Mouse (Mus musculus): Measurements from ENCODE around the gene Limk1.

Gene Limk1

DNA sequence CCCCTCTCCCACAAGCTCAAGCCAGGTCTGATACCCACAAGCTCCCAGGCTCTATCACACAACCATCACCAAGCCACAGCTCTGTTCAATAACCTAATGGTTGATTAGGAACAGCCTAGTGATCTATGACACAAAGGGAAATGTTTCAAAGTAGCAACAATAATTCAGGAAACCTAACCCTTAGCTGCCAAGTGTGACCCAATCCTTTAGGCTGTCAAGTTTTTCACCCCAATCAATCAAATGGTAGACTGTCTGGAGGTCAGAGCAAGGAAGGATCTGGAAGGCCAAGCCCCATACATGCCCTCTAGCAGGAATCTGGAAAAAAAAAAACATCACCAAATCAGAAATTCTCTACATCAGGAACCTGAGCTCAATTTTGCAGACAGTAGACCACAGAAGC lies 57.6 kb downstream of the Limk1 start:
- DNase-seq (ENCODE audit: low read depth, low spot score): no peak

DNA sequence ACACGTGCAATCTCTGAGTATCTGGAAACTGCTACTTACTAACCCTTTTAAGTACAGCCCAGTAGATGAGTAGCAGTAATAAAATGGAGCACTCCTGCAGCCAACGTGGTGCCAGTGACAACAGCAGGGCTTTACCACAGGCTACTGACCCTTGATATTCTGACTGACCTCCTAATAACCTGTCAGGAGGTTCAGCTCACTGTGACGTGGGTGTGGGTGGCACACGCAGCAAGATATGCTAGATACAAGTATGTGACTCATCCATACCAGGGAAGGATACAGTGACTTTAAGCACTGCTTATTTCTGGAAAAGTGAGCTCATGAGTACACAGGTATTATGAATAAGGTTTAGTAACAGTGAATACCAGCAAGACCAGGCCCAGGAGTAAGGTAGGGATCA lies 58.9 kb downstream of the Limk1 start:
- no peak for DNase-seq (ENCODE audit: low read depth, low spot score)

DNA sequence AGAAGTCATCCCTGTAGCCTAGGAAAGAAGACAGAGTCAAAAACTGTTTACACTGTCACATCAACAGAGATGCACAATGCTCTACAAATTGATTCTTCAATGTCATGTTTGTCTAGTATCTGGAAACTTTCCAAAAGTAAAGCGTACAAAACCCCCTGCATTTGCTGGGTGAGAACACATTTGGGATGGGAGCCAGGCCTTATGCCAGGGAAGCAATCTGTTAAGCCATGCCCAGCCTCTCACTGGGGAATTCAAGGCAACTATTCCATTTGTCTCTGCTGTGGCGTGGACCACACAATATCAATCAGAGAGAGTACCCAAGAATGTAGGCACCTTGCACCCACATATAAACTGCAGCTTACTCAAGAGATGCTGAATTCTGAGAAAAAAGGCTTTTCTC lies 66.3 kb downstream of the Limk1 start:
- no peak for DNase-seq (ENCODE audit: low read depth, low spot score)

DNA sequence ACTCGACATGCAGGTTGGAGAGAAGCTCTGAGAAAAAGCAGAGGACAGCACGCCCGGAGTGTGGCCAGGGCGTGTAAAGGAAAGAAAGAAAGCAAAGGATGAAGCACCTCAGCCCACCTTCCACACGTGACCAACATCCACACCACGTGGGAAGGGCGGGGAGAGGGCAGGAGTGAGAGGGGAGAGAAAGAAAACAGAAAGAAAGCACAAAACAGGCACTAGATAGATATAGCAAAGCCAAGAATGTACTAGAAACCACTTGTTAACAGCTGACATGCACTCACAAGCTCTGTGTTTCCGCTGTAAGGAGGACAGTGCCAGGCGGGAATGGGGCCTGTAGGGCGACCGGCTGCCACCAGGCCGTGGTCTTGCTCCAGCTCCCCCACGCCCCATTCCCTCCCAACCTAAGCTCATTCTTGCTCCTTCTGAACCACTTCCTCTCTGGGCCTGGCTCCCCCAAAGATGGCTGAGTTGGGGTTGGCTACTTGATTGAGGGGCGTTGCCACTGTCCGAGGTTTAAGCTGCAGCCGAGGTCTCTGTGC lies 67.2 kb downstream of the Limk1 start:
- DNase-seq (ENCODE audit: low read depth, low spot score): no peak

DNA sequence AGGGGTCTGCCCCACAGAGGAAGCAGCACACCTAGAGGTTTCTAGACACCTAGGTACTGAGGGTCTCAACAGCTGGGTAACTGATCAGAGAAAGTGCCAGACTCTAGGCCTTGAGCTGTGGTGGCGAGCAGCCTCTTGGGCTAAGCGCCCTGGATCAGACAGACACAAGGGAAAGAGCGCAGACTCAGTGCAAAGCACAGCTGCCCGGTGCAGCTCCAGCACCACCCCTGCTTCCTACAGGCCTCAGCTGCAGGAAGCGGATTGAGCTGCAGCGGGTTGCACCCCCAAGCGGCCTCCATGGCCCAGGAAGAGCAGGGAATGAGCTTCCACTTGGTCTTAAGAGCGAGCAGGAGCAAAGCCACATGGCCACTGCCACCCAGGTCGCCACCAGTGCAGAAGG lies 67.9 kb downstream of the Limk1 start:
- DNase-seq (ENCODE audit: low read depth, low spot score): no peak

DNA sequence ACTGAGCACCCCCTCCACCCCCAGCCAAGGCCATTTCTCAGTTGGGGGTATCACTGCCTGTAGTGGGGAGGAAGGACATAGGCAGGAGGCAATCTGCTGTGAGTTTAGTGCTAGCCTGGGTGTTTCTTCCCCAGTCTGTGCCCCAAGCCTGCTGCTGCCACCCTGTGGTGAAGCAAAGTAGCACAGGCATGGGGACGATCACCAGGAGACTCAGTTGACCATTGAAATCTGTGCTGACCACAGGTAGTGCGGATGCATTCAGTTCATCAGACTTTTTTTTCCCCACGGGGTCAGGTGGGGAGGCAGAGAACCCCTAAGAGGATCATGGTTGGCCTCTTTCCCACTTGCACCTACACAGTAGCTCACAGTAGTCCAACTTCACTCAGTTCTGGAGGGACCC lies 71.3 kb downstream of the Limk1 start:
- no peak for DNase-seq (ENCODE audit: low read depth, low spot score)

DNA sequence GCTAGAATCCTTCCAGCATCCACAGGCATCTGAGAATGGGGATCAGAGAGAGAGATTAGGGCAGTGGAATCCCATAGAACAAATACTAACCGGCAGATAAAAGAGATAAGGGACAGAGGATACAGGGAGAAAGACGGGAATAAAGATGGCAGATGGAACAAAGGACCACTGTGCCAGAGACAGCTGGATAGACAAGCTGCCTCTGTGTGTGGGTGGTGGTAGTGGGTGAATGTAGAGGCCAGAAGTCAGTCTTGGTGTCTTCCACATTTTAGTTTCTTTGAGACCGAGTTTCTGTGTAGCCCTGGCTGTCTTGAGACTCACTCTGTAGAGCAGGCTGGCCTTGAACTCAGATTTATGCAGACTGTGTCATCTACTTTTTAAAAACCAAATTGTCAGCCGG lies 72.6 kb downstream of the Limk1 start:
- no peak for DNase-seq (ENCODE audit: low read depth, low spot score)

DNA sequence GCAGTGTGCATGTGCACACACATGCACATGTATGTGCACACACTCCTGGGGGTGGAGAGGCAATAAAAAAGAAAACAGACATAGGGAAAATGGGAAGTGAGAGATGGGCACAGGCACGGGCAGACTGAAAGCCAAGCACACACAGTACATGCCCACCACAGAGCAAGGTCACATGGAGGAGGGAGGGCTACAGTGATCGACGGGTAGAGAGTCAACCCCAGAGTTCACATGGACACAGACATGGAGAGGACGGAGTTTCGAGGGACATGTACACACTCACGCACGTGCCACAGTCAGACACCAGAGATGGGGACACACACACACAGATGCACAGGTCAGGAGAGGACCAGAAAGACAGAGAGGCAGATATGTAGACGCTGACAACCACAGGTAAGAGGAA lies 73.0 kb downstream of the Limk1 start:
- no peak for DNase-seq (ENCODE audit: low read depth, low spot score)

DNA sequence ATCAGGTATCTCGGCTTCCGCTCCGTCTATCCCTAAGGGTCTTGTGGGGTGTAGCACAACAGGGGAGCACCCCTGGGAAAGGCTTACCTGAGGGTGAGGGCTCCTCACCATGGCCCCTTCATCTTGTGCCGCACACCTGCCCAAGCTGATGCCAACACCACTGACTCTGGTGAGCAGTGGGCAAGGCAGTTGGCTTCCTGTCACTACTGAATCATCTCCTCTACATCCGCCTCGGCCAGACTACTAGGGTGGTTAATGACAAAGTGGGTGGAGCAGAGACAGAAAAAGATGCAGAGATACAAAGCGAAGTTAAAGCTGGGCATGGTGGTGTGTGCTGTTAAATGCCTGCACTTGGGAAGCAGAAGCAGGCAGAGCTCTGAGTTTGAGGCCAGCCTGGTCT lies 73.6 kb downstream of the Limk1 start, which contains the start of gene Lat2:
Lat2 (minus strand) TSS at position 224 of the 400 bp plus-strand sequence.
- no peak for DNase-seq (ENCODE audit: low read depth, low spot score)

DNA sequence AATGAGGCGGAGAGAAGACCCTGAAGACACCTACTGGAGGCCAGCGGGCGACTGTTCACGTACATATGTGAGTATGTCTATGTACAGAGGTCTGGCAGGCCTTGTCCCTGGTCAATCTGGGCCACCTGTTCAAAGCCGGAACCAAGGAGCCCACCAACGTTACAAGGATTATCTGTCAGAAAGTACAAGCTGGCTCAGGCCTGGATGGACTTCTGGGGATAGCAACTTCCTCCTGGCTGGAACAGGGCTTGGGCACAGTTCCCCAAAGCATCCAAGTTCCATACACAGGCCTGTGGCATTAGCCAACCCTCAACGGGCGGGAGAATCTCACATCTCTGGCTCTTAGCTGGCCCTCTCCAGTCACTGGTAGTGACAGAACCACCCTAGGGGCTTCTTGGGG lies 74.1 kb downstream of the Limk1 start:
- no peak for DNase-seq (ENCODE audit: low read depth, low spot score)

DNA sequence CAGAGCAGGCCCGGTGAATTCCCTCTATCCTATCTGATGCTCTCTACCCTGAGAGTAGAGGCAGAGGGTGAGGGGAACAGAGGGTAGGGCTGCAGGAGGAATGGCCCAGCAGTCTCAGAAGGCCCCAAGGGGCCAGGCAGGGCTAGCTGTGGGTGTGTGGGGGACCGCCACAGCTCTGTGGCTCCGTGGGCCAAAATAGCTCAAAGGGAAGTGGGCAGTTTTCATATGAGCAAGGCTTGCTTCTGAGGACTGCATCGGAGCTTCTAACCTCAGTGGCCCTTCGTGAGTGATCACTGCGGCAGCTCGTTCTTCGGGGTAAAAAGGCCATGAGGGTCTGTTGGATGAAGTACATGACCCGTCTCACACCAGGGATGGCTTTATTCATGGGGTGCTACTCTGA lies 74.7 kb downstream of the Limk1 start:
- no peak for DNase-seq (ENCODE audit: low read depth, low spot score)

DNA sequence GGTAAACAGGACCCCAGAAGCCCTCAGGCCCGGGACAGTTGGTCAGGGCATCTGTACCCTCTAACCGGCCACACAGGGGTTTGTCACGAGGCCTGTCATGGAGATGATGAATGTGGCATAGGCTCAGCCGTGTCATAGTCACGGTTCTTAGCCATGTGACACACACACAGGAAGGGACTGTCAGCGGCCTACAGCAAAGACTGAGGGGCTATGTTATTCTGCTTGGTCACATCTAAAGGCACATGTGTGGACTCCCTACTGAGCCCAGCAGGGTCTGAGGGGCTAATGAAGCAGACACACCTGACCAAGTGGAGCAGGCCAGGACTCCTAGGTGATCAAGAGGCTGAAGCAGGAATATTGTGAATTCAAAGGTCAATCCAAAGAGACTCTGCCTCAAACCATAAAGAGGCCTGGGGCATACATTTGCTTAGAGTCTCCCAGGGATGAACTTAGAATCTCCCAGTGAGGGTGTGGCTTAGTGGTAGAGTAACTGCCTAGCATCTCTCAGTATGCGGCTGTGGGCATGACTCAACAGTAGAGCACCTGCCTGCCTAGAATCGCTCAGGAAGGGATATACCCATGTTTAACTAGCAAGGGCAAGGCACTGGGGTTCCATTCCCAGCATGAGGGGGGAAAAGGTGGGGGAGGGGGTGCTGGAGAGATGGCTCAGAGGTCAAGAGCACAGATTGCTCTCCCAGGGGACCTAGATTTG lies 76.4 kb downstream of the Limk1 start:
- no peak for DNase-seq (ENCODE audit: low read depth, low spot score)

DNA sequence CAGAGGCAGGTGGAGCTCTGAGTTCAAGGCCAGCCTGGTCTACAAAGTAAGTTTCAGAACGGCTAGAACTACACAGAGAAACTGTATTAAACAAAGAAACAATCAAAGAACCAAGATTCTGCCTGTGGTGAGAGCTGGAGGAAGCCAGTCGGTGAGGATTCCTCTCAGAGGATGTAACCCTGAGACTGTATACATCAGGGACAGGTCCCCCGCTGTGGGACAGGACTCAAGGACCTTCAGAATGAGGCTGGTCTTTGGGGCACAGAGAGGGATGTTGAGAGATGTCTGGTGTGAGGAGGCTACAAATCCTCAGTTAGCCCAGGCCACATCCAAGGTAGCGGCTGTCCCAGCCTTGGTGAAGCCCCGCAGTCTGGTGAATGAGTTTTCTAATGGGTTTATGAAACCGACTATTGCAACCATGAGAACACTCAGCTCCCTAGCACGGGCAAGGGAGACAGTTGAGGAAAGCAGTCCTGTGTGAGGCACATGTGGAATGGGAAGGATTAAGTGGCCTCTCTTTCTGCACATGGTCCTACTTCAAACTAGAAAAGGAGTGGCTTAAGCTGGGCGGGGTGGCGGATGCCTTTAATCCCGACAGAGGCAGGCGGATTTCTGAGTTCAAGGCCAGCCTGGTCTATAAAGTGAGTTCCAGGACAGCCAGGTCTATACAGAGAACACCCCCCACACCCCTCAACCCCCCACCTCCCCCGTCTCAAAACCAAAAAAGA lies 78.3 kb downstream of the Limk1 start:
- no peak for DNase-seq (ENCODE audit: low read depth, low spot score)

DNA sequence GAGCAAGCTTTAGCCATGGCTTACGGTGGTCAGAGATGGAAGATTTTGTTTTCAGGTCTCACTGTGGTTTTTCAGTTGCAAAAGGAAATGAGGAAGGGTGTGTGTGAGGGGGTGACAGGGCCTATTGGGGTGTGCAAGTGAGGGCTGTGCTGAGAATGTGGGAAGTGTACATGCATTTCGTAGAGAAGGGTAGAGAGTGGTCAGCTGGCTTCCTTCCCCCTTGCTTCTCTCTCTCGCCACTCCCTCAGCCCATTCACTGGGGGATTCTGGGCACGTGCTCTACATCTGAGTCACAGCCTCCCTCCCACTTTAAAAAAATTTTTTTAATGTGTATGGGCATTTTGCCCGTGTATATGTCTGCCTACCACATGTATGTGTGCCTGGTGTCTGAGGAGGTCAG lies 81.3 kb downstream of the Limk1 start:
- DNase-seq (ENCODE audit: low read depth, low spot score): no peak

DNA sequence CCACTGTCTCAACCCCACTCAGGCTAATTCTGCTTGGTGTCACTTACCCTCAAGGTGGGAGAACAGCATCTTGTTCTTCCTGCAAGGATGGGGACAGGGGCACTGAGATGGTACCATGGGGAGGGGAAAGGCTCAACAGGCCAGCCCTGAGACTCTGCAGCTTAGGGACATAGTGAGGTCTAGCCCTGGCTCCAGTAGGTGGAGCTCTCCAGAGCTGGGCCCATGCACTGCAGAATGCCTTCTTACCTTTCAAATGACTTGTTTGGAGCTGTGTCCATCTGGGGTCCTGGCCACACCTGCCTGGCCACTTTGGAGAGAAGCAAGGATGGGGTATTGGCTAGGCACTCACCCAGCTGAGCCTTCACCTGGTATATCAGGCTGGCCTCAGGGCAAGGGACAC lies 82.1 kb downstream of the Limk1 start:
- no peak for DNase-seq (ENCODE audit: low read depth, low spot score)

Data from forelimb bud, embryonic 11.5 days (tissue).